Comparison of ENCODE assay signal across 8 mouse cellular contexts in genomic region chr2:93176193-93176798, GRCm38 (mm10). TPM values are rescaled to one million over a fixed set of nuclear protein-coding genes. Genes with fewer than 3 reads are reported as not detected.
DNase-seq lines count a peak whose midpoint lies in the region; ATAC-seq lines count a peak whose summit lies in the region.

No protein-coding gene starts in this region.

- no peak overlapping the region for H3K4me3 ChIP-seq in heart, embryonic 11.5 days (ENCODE audit: low read depth, low read length)
- H3K4me3 ChIP-seq in hindbrain, embryonic 12.5 days: no peak overlapping the region
- no peak overlapping the region for H3K4me3 ChIP-seq in midbrain, embryonic 15.5 days

- H3K4me1 ChIP-seq in heart, embryonic 11.5 days (ENCODE audit: control insufficient read depth, insufficient read depth, low read length): 0 out of 2 replicates have a peak, but pooled peaks cover 9% of the 10 kb centered on the region
- H3K4me1 ChIP-seq in hindbrain, embryonic 12.5 days: peaks cover 85% of the 10 kb centered on the region
- H3K4me1 ChIP-seq in midbrain, embryonic 15.5 days: peaks cover 53% of the 10 kb centered on the region

- H3K9ac ChIP-seq in heart, embryonic 11.5 days (ENCODE audit: low read depth, low read length): no peak overlapping the region
- H3K9ac ChIP-seq in hindbrain, embryonic 12.5 days: 0 out of 2 replicates have a peak overlapping the region, but pooled peaks have one; percentile 6
- no peak overlapping the region; the same call in 1 of the 2 replicates for H3K9ac ChIP-seq in midbrain, embryonic 15.5 days

- no peak for ATAC-seq in heart, embryonic 11.5 days (replicated peaks; ENCODE audit: insufficient number of reproducible peaks, low FRiP score, low TSS enrichment)
- ATAC-seq in hindbrain, embryonic 12.5 days (ENCODE audit: low FRiP score): peak; percentile 12
- ATAC-seq in midbrain, embryonic 15.5 days (replicated peaks): no peak

- no peak overlapping the region for H3K27ac ChIP-seq in heart, embryonic 11.5 days (ENCODE audit: low read depth, low read length)
- H3K27ac ChIP-seq in hindbrain, embryonic 12.5 days: peak overlapping the region; percentile 94
- H3K27ac ChIP-seq in midbrain, embryonic 15.5 days: peak overlapping the region; percentile 75

- peaks cover 49% of the 10 kb centered on the region for H3K27me3 ChIP-seq in heart, embryonic 11.5 days (ENCODE audit: control insufficient read depth, insufficient read depth, low read length)
- H3K27me3 ChIP-seq in hindbrain, embryonic 12.5 days: peaks cover 12% of the 10 kb centered on the region; the same call in 1 of the 2 replicates
- H3K27me3 ChIP-seq in midbrain, embryonic 15.5 days (replicated peaks): no peaks in the 10 kb centered on the region

- no peaks in the 10 kb centered on the region for H3K36me3 ChIP-seq in heart, embryonic 11.5 days (ENCODE audit: control insufficient read depth, insufficient read depth, low read length)
- no peaks in the 10 kb centered on the region for H3K36me3 ChIP-seq in hindbrain, embryonic 12.5 days
- H3K36me3 ChIP-seq in midbrain, embryonic 15.5 days (replicated peaks): no peaks in the 10 kb centered on the region

- peak overlapping the region; percentile 17; the same call in 1 of the 2 replicates for H3K4me2 ChIP-seq in heart, embryonic 11.5 days
- H3K4me2 ChIP-seq in hindbrain, embryonic 12.5 days (replicated peaks): peak overlapping the region; percentile 25
- peak overlapping the region; percentile 9; the same call in 1 of the 2 replicates for H3K4me2 ChIP-seq in midbrain, embryonic 15.5 days

- WGBS in heart, embryonic 11.5 days (ENCODE audit: insufficient replicate concordance): 30% methylated on average over 4 of the region's 4 CpGs
- WGBS in hindbrain, embryonic 12.5 days: 27% methylated on average over 4 of the region's 4 CpGs
- 23% methylated on average over 4 of the region's 4 CpGs for WGBS in midbrain, embryonic 15.5 days

- no peak for DNase-seq in heart, postnatal 4 days
- DNase-seq in cerebellum, postnatal 10 days: peak; percentile 87 to 89
- DNase-seq in urinary bladder, adult 18-20 months (ENCODE audit: low spot score in 2 of 2): no peak
- DNase-seq in ovary, adult 18-20 months (ENCODE audit: low spot score): no peak
- DNase-seq in kidney, postnatal 25 days: no peak

- no peaks in the 10 kb centered on the region for H3K9me3 ChIP-seq in heart, embryonic 11.5 days (replicated peaks; ENCODE audit: control insufficient read depth, low read length)
- H3K9me3 ChIP-seq in hindbrain, embryonic 12.5 days (replicated peaks): no peaks in the 10 kb centered on the region
- H3K9me3 ChIP-seq in midbrain, embryonic 15.5 days: no peaks in the 10 kb centered on the region

RNA-seq across cellular contexts. Expression of gene Trp53i11, which starts 11.1 kb away (rescaled TPM):
- 23.6 and 27.7 TPM in 2 replicates for polyA plus RNA-seq in heart, embryonic 11.5 days (2014; fragmentation: Nextera tagmentation; extraction: Ambion mirVana)
- 10 to 100 TPM; 79.0 to 82.5 TPM for total RNA-seq in heart, postnatal 4 days (2021)
- 142 and 180 TPM in 2 replicates for polyA plus RNA-seq in hindbrain, embryonic 12.5 days (2016; fragmentation: Nextera tagmentation; extraction: Ambion mirVana)
- polyA plus RNA-seq in midbrain, embryonic 15.5 days (2015; fragmentation: Nextera tagmentation; extraction: Ambion mirVana): 128 and 138 TPM in 2 replicates

Comparison
In these comparisons a context has a peak if more than half of its experiments do, and no peak if none do; other contexts are left out.
1. DNase-seq: peak in cerebellum, postnatal 10 days (2 of 2); none in heart, postnatal 4 days (single experiment), urinary bladder, adult 18-20 months (0 of 2), ovary, adult 18-20 months (single experiment) and kidney, postnatal 25 days (0 of 2).
2. Peak in every context shown above with its lines, with median percentiles within 50 percentile points of each other: H3K4me2 ChIP-seq.